Mouse (Mus musculus): ENCODE results near the gene Sco2. TPM values are rescaled to one million over a fixed set of nuclear protein-coding genes. Genes with fewer than 3 reads are reported as not detected.

The Sco2 gene
- polyA plus RNA-seq, 1 experiment from 2014 or later, result 5.6 TPM

DNA sequence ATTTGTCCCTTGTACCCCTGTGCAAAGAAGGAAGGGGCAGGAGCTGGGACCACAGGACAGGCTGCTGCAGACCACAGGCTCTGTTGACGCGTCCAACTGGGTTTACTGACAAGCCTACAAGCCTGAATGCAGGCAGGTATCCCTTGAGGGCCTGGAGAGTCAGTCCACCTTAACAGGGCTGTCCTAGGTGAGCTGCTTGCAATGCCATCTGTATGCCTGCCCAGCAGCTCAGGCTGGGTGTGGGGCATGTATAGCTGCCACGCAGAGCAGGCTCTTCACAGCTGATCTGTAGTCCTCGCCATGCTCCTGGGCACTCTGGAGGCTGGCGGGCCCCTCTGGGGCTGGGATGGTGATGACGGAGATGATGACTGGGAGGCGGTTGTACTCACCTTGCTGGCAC lies 11.0 kb upstream of the Sco2 start, which contains the start of gene Klhdc7b:
Klhdc7b (plus strand) TSS at position 301 of the 400 bp plus-strand sequence.
- no peaks in the 10 kb centered on the region for H3K36me3 ChIP-seq
- no peak within 1 kb of the TSS for H3K4me2 ChIP-seq
- no peaks in the 10 kb centered on the region for H3K9me3 ChIP-seq
- peaks cover under 1% of the 10 kb centered on the region; the same call in 1 of the 2 replicates for H3K4me1 ChIP-seq
- no peak for ATAC-seq (ENCODE audit: insufficient number of reproducible peaks, low FRiP score, low TSS enrichment, low read depth)
- no peak within 1 kb of the TSS for H3K27ac ChIP-seq
- peaks cover 16% of the 10 kb centered on the region for H3K27me3 ChIP-seq
- WGBS, result 84% methylated on average over 7 of the region's 7 CpGs
- H3K4me3 ChIP-seq, result no peak within 1 kb of the TSS
- no peak within 1 kb of the TSS for H3K9ac ChIP-seq

DNA sequence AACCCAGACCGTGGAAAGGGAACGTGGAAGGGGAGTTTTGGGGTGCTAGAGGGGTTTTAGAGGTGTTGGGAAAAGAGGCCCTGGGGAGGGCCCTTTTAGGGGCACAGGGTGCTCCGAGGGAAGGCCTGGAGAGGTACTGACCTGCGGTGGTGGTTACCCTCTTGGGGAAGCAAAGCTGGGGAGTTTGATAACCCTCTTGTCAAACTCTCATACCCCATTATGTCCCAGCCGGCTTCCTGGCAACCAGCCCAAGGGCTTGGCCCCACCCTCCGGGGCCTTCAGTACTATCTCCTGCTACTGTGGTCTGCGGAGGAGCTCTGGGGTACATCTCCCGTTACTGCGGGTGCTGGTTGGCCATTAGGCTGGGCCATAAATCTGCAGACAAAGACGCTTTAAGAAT lies 5.8 kb upstream of the Sco2 start:
- Histone ChIP-seq H3K27me3 (peaks cover 51% of the 10 kb centered on the region), H3K9me3 (no peaks in the 10 kb centered on the region), H3K9ac (no peak overlapping the region), H3K4me3 (peak overlapping the region; percentile 34), H3K27ac (no peak overlapping the region), H3K4me1 (peaks cover 27% of the 10 kb centered on the region), H3K36me3 (no peaks in the 10 kb centered on the region), H3K4me2 (peak overlapping the region; percentile 64)
- no peak for ATAC-seq (ENCODE audit: insufficient number of reproducible peaks, low FRiP score, low TSS enrichment, low read depth)
- WGBS, result 10% methylated on average over 10 of the region's 10 CpGs

- 2% methylated on average over 33 of the region's 33 CpGs for WGBS
- no peak within 1 kb of the TSS for H3K27ac ChIP-seq
Observed at GRCm38 (mm10) chr15:89378831-89379401, 5.3 kb upstream of the Sco2 start, which contains the start of gene Odf3b. Gene Odf3b, minus strand, starts transcription at chr15:89379282.

DNA sequence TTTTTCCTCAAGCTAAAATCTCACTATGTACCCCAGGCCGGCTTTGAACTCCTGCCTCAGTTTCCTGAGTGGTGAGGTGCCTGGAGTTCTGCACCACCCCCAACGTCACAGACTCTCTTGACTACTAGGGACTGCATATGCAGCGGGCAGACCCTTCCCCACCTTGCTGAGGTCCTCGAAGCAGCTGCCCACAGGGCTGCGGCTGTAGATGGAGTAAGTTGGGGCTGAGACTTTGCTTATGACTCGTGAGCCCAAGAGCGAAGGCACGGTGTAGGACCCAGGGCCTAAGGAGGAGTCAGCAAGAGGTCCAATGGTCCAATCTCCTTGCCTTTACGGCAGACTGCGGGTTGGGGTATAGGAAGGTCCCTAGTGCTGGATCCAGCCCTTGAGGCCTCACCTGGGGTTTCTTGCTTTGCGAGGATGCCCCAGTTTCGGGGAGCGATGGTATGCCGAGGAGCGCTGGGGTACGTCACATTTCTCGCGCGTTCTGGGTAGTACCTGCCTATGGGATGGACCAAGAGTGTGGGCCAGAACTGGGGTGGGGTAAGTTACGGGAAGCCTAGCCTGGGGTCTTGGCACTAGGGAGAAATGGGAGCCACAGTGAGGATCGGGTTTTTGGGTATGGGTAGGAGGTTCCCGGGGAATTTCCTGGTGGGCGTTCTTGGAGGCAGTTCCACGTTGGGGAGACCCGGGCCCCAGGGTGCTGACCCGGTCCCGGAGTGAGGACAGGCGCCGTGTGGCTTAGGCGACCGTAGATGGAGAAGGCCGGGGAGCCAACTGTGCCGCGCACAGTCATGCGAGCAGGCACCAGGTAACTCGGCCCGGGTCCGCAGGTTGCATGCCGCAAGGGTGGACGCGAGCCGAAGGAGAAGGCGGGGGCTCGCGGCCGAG lies 4.5 kb upstream of the Sco2 start:
- Histone ChIP-seq H3K9me3 (no peaks in the 10 kb centered on the region), H3K4me3 (peak overlapping the region; percentile 34), H3K4me1 (peaks cover 34% of the 10 kb centered on the region), H3K4me2 (peak overlapping the region; percentile 64), H3K27ac (no peak overlapping the region), H3K36me3 (no peaks in the 10 kb centered on the region), H3K9ac (peak overlapping the region; percentile 31; the same call in 1 of the 2 replicates), H3K27me3 (peaks cover 51% of the 10 kb centered on the region)
- WGBS, result 10% methylated on average over 46 of the region's 46 CpGs
- ATAC-seq (ENCODE audit: insufficient number of reproducible peaks, low FRiP score, low TSS enrichment, low read depth), result no peak

More at GRCm38 (mm10) chr15:89378831-89379401, 5.3 kb upstream of the Sco2 start, which contains the start of gene Odf3b:
- Histone ChIP-seq H3K4me1 (peaks cover 31% of the 10 kb centered on the region), H3K4me2 (peak within 1 kb of the TSS; percentile 64), H3K9me3 (no peaks in the 10 kb centered on the region), H3K4me3 (peak within 1 kb of the TSS; percentile 34), H3K9ac (peak within 1 kb of the TSS; percentile 31; the same call in 1 of the 2 replicates), H3K27me3 (peaks cover 51% of the 10 kb centered on the region), H3K36me3 (no peaks in the 10 kb centered on the region)
- no peak for ATAC-seq (ENCODE audit: insufficient number of reproducible peaks, low FRiP score, low TSS enrichment, low read depth)

DNA sequence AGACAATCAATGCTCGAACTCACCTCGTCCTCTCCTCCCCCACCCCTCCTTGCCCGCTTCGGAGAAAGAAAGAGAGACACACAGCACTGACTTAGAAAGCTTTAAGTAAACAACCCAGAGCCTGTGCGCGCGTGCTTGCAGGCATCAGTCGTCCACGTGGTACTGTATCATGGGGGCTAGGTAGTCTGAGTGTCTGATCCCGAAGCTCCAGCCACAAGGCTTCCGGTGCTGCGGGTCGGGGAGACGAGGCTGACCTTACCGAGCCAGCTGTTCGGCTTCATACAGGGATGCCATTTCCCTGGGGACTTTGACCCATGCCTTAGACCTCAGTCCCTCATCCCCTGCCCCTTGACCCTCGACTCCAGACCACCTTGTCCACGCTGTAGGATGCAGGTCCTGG lies 3.7 kb upstream of the Sco2 start:
- no peak overlapping the region for H3K4me2 ChIP-seq
- peaks cover 51% of the 10 kb centered on the region for H3K27me3 ChIP-seq
- no peaks in the 10 kb centered on the region for H3K9me3 ChIP-seq
- H3K9ac ChIP-seq, result no peak overlapping the region
- H3K27ac ChIP-seq, result no peak overlapping the region
- 6% methylated on average over 18 of the region's 18 CpGs for WGBS
- H3K36me3 ChIP-seq, result peaks cover 3% of the 10 kb centered on the region; the same call in 1 of the 2 replicates
- no peak overlapping the region for H3K4me3 ChIP-seq
- peaks cover 39% of the 10 kb centered on the region for H3K4me1 ChIP-seq
- ATAC-seq (ENCODE audit: insufficient number of reproducible peaks, low FRiP score, low TSS enrichment, low read depth), result no peak

DNA sequence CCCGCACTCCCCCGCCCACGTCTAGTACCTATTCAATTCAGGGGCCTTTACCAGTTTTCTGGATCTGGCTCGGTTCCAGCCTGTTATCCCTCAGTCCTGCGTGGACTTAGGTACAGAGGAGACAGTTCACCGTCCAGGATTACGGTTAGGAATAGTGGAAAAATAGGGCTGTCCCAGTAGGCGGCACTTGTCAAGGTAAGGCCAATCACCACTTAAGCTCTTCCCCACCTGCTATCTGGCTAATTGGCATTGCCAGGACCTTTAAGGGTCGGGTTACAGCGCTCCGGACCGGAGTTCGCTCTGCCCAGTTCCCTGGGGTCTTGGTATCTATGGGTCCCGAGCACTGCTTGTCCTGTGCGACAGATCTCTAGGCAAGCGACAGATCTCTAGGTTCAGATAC lies 3.3 kb upstream of the Sco2 start, which contains the start of gene Tymp:
Tymp (minus strand) TSS at position 83 of the 400 bp plus-strand sequence.
- Histone ChIP-seq H3K27me3 (peaks cover 47% of the 10 kb centered on the region), H3K9ac (no peak within 1 kb of the TSS), H3K4me2 (no peak within 1 kb of the TSS)

GRCm38 (mm10) chr15:89376040-89376439 lies 2.4 kb upstream of the Sco2 start:
- Histone ChIP-seq H3K4me1 (peaks cover 43% of the 10 kb centered on the region), H3K27me3 (peaks cover 46% of the 10 kb centered on the region), H3K4me3 (no peak overlapping the region), H3K4me2 (no peak overlapping the region), H3K36me3 (peaks cover 16% of the 10 kb centered on the region), H3K9me3 (no peaks in the 10 kb centered on the region), H3K27ac (no peak overlapping the region), H3K9ac (no peak overlapping the region)
- 80% methylated on average over 7 of the region's 7 CpGs for WGBS
- no peak for ATAC-seq (ENCODE audit: insufficient number of reproducible peaks, low FRiP score, low TSS enrichment, low read depth)

More for the DNA sequence above, 3.3 kb upstream of the Sco2 start, which contains the start of gene Tymp:
- ATAC-seq (ENCODE audit: insufficient number of reproducible peaks, low FRiP score, low TSS enrichment, low read depth), result no peak
- WGBS, result 17% methylated on average over 16 of the region's 16 CpGs
- Histone ChIP-seq H3K36me3 (peaks cover 7% of the 10 kb centered on the region), H3K4me1 (peaks cover 43% of the 10 kb centered on the region), H3K9me3 (no peaks in the 10 kb centered on the region), H3K27ac (no peak within 1 kb of the TSS), H3K4me3 (no peak within 1 kb of the TSS)

- Histone ChIP-seq H3K36me3 (peaks cover 27% of the 10 kb centered on the region), H3K9me3 (no peaks in the 10 kb centered on the region), H3K4me1 (peaks cover 43% of the 10 kb centered on the region), H3K4me2 (no peak overlapping the region), H3K27me3 (peaks cover 42% of the 10 kb centered on the region), H3K4me3 (no peak overlapping the region), H3K9ac (no peak overlapping the region), H3K27ac (no peak overlapping the region)
- WGBS, result 94% methylated on average over 17 of the region's 17 CpGs
- ATAC-seq (ENCODE audit: insufficient number of reproducible peaks, low FRiP score, low TSS enrichment, low read depth), result no peak
Observed at GRCm38 (mm10) chr15:89374801-89375534, 1.3 kb upstream of the Sco2 start.

- WGBS, result 47% methylated on average over 9 of the region's 9 CpGs
- H3K27ac ChIP-seq, result peak overlapping the region; percentile 89
Observed at GRCm38 (mm10) chr15:89374340-89374739, 694 bp upstream of the Sco2 start.

GRCm38 (mm10) chr15:89373027-89373761 lies 452 bp downstream of the Sco2 start:
- ATAC-seq (ENCODE audit: insufficient number of reproducible peaks, low FRiP score, low TSS enrichment, low read depth), result peak; percentile 74
- Histone ChIP-seq H3K9ac (peak overlapping the region; percentile 71), H3K27me3 (peaks cover 26% of the 10 kb centered on the region), H3K4me1 (peaks cover 29% of the 10 kb centered on the region), H3K4me2 (peak overlapping the region; percentile 90), H3K4me3 (peak overlapping the region; percentile 70), H3K36me3 (peaks cover 45% of the 10 kb centered on the region), H3K27ac (peak overlapping the region; percentile 89), H3K9me3 (no peaks in the 10 kb centered on the region)
- under 1% methylated on average over 35 of the region's 35 CpGs for WGBS

More at GRCm38 (mm10) chr15:89374340-89374739, 694 bp upstream of the Sco2 start:
- H3K9me3 ChIP-seq, result no peaks in the 10 kb centered on the region
- H3K27me3 ChIP-seq, result peaks cover 38% of the 10 kb centered on the region
- no peak for ATAC-seq (ENCODE audit: insufficient number of reproducible peaks, low FRiP score, low TSS enrichment, low read depth)
- H3K4me2 ChIP-seq, result peak overlapping the region; percentile 90
- peak overlapping the region; percentile 70 for H3K4me3 ChIP-seq
- peaks cover 40% of the 10 kb centered on the region for H3K4me1 ChIP-seq
- H3K36me3 ChIP-seq, result peaks cover 33% of the 10 kb centered on the region
- peak overlapping the region; percentile 71; the same call in 1 of the 2 replicates for H3K9ac ChIP-seq

DNA sequence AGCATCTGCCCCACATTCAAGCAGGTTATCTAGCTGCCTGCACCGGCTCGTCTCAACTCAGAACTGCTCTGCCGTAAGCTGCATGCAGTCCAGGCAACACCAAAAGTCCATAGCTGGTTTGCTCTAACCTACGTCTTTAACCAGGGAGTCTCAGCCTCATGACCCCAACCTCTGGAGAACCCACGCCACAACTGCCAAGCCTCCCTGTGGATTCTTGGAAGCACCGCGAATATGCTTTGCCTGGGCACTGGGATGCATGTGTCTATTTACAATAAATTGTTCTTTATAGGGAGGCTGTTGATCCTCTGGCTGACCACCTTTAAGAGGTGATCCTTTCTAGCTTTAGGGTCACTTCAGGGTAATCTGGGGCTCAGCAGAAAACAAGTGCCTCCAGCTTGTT lies 1.1 kb downstream of the Sco2 start:
- peaks cover 23% of the 10 kb centered on the region for H3K4me1 ChIP-seq
- no peak for ATAC-seq (ENCODE audit: insufficient number of reproducible peaks, low FRiP score, low TSS enrichment, low read depth)
- H3K9me3 ChIP-seq, result no peaks in the 10 kb centered on the region
- H3K4me3 ChIP-seq, result peak overlapping the region; percentile 70; the same call in 1 of the 2 replicates
- WGBS, result 82% methylated on average over 7 of the region's 7 CpGs
- no peak overlapping the region for H3K9ac ChIP-seq
- peaks cover 20% of the 10 kb centered on the region for H3K27me3 ChIP-seq
- H3K4me2 ChIP-seq, result peak overlapping the region; percentile 90; the same call in 1 of the 2 replicates
- H3K27ac ChIP-seq, result no peak overlapping the region
- H3K36me3 ChIP-seq, result peaks cover 51% of the 10 kb centered on the region
